Mouse (Mus musculus) 3134 (cell line): ENCODE results near the gene Dennd1b.

Experiments
- DNase-seq: peaks from one replicate; pipeline ENCODE4 v3.0.0-alpha.2; 2011; ENCODE audit warnings: low spot score; ENCODE audit not compliant: insufficient read length; ENCODE audit errors: extremely low read depth

Dennd1b gene

DNA sequence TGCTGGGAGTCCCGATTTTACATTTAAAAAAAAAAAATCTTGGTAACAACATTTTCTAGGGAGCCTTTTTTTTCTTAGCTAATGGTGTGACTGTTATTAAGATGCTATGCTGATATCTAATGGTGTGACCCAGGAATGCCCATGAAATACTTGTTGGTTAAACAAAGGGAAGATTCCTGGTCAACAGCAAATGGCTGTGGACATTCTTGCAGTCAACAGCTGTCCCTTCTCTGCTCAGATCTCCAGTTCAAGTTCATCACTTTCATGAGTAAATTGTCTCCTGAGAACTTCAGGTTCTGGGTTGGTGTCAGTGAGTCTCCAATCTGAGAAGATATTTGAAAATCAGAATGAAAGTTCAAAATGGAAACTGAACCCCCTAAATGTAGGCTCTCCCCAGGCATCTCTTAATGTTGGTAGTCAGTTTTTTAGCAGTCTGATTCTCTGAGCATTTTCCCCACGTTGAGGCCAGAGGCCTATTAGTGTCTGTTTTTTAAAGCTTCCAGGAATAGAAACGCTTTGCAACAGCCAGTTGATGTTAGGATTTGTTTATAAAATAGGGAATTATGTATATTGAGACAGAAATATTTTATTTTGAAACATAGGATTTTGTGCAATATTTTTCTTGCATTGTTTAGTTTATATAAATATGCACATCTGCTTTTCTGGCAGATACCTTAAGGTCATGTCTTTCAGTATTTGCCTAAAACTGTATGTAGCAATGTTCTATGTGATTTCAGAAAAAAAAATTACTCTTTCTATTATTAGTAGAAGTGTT lies 211.0 kb downstream of the Dennd1b start:
- DNase-seq: no peak

DNA sequence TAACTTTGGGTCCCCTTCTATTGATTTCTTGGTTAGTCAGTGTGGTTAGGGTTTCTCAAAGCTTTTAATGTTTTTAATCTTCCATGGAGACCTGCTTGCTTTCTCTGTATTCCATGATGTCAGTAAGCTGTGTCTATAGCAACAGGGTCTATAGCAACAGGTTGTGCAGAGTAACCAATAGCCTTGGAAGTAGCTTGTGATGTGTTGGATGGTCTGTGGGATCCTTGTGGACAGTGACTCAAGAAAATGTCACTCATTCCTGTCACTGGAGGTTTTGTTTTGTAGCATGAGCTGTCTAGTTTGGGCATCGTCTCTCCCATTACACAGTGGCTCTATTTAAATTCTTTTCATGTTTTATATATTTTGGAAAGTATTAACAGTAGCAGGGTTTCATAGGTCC lies 216.5 kb downstream of the Dennd1b start:
- no peak for DNase-seq

DNA sequence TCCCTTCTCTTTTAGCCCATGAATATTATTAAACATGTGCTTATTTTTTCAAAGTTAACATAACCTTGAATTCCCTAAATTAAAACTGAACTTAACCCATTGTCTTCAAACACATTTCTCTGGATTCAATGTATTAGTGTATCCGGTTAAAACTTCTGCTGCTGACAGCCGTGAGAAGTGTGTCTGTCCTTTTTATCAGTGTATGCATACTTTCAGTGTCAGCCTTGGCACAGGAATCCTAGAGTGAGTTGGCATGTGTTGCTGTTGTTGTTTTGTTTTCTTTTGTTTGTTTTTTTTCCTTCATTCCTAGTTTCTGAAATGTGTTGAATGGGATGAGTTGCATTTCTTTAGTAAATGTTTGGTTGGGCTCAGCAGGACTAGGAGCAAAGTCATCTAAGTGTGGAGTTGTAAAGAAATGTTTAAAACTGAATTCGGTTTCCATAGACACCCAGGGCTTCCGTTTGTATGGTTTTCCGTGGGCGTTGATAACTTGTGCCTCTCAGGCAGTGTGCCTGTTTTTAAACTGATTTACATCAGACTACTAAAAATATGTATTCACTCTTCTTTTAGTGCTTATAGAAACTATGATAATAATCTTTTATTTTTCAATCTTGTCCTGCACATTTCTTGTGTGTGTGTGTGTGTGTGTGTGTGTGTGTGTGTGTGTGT lies 217.4 kb downstream of the Dennd1b start:
- DNase-seq: no peak

DNA sequence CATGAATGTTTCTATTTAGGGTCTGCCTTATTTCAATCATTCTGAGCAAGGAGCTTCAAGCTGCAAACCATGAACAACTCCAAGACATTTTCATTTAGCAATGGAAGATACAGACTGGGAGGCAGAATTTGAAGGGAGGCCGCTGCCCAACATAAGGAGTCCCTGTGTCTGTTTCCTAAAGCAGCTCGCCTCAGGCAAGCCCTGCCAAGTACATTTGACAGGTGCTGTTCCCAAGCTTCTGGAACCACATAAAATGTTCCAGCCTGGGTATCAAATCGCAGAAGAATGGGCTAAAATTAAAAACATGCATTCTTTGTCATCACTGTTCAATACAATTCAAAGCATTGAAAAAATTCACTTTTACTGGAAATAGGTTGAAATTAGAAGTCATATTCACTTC lies 229.4 kb downstream of the Dennd1b start:
- no peak for DNase-seq

DNA sequence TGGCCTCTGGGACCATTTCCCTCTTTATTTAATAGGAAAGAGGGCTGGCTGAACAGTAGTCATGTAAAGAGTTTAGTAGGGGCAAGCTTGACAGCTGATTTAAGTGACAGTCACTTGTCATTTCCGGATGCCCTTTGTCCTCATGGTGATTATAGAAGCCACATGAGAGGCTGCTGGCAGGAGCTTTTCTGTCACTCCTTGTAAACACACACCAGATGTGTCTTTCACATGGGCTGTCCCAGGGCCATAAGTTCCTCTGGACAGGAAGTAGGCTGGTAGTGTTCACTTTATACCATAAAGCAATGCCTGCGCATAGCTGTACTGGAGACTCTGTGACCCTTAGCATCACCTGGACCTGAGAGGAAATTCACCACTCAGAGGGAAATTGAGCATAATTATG lies 230.8 kb downstream of the Dennd1b start:
- DNase-seq: no peak

DNA sequence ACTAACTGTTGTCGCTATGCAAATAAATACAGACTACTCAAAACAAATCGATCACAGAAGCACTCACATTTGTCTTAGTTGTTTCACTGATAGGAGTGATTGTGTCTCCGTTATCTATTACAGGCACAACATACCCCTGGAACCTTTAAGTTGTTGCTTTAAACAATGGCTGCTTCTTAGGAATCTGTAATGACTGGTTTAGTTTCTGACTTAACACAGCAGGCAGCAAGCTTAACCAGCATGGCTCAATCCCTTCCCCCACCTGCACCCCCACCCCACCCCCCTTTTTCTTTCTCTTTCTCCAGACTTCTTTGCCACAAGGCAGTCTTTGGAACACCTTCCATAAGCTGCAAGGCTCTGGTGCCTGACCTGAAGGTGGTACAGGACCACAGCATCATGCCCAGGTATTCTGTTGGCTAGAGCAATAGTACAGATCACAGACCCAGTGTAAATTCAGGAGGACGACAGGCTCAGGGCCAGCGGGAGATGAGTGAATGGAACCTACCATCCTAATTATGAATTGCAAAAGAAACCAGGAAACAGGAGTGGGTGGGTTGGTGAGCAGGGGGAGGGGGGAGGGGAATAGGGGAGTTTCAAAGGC lies 231.3 kb downstream of the Dennd1b start:
- no peak for DNase-seq

DNA sequence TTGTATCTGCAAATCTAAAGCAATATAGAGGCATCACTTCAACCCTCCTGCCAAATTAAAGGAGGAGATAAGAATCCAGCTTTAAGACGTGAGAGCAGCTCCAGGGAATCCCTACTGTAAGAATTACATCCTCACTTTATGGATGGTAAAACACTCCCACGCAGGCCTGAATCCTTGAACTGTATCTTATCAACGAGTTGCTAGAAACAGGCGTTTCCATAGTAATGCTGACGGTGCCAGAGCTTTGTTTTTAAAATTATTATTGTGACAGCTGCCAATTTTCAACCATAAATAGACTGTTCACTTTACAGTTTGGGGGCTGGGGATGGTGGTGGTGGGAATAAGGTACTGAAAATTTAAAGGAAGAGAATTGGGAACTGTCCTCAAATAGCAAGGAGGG lies 239.8 kb downstream of the Dennd1b start:
- DNase-seq: no peak

DNA sequence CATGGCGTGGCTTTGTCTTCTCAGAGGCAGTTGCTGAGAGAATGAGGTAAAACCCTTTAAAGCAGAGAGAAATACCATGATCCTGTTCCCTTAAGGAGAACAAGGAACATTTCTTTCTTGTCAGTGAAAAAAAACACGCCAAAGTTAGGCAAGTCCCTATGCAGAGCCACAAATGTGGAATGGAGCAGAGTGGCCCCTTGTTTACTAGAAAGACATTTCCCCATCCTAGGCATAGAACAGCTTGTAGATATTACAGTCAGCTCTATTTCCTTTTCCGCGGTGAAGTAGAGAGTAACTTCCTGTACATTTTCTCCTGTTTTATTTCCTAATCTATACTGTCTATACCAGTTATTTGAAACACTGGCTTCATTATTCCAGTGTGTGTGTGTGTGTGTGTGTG lies 243.0 kb downstream of the Dennd1b start:
- DNase-seq: no peak

DNA sequence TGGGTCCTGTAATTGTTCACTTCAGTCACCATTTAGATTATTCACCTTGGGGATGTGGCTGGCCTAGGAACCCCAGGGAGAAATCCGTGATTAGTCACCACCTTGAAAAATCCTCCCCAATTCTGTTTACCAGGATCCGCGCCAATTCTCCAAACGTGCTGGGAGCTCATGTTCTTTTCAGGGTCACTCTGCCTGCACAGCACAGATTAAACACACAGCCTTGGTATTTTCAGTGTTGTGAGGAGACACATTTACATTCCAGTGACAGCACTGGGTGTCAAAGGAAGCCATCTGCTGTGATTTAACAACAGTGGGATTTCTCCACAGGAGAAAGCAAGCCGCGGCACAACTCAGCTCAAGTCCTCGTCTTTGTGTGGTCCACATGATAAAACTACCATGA lies 246.6 kb downstream of the Dennd1b start:
- DNase-seq: no peak

DNA sequence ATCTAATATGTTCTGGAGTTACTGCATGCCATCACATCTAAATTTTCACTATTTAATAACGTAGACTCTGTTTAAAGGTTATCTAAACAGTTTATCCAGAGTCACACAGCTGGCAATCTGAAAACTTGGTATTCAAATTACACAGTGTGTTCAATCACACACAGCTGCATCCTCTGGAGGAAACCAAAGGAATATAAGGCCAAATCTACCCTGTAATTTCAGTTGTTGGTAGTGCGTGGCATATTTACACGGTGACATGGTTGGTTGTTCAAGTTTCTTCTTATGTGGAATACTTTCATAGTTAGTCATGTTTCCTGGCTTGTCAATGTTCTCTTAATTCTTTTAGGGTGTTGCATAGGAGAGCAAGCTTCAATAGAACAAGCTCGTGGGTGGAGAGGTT lies 247.3 kb downstream of the Dennd1b start:
- DNase-seq: peak; percentile 6

DNA sequence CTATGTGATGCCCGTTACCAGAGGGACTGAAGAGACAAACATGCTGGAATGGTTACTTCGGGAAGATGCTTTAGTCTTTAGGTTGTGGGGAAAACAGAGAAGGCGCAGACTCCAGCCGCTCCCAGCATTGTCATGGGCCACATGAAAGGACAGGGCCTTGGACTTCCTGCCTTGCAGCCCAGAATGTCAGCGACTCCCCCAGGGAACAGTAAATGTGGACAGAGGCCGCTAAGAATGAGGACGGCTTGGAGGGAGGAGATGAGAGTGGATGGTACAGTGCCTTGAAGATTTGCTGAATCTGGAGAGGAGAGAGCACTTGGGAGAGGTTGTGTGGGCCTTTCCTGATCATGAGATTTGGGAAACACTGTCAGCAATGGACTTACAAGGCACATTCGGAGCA lies 252.1 kb downstream of the Dennd1b start:
- DNase-seq: no peak

DNA sequence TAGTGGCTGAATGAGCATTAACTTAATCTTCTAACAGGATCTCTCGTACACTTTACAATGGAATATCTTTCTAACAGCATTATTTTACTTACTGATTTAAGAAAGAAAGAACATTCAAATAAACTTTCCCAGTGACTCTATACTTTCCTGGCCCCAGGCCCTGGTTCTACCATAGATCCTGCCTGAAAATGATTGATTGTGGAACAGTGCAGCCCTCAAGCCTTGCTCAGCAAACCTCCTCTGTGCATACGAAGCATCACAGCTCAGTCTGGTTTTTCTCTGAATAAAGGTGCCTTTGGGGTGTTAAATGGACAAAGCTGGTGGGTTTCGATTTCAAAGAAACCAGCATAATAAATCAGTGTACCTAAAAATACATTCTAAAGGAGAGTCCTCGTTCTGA lies 260.6 kb downstream of the Dennd1b start:
- DNase-seq: no peak

DNA sequence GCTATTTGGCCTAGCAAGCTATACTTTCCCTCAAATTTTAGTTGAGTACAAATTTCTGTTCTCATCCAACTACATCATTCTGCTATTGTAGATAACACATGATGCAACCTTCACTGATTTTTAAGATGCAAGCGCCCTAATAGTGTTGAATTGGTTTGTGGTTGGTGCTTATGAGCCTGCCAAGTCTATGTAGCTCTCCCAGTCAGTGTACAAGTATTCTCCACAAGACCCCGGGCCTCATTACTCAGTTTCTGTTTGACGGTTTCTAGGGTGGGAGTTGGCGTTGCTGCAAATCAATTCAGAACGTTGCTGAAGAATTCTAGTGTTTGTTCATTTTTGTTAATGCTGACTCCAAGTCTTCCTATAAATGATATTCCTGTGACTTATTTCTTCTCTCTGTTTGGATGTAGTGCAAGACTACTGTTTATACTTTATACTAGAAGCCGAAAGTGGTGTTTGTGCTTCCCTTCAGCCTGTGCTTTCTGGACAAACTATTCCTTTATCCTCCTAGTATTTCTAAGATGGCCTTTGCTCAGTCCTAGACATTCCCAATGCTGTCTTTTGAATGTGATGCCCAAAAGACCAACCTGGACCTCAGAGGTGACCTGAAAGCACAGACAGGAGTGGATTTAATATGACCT lies 261.2 kb downstream of the Dennd1b start:
- DNase-seq: no peak
